Mouse (Mus musculus): Measurements from ENCODE around the gene Unc79. TPM values are rescaled to one million over a fixed set of nuclear protein-coding genes. Genes with fewer than 3 reads are reported as not detected.

Unc79 gene
- polyA plus RNA-seq, 1 experiment from 2014 or later = 1.3 TPM

- Histone ChIP-seq H3K9ac (no peak overlapping the region), H3K27me3 (no peaks in the 10 kb centered on the region), H3K27ac (replicated peaks) (no peak overlapping the region), H3K9me3 (replicated peaks) (no peaks in the 10 kb centered on the region), H3K4me1 (no peaks in the 10 kb centered on the region), H3K4me2 (replicated peaks) (no peak overlapping the region), H3K4me3 (replicated peaks) (no peak overlapping the region), H3K36me3 (no peaks in the 10 kb centered on the region)
- ATAC-seq (ENCODE audit: insufficient number of reproducible peaks, low FRiP score, low TSS enrichment, low read depth) = no peak
- 94% methylated on average over 6 of the region's 6 CpGs for WGBS
Measured at GRCm38 (mm10) chr12:103128914-103129313, 180.3 kb downstream of the Unc79 start.

DNA sequence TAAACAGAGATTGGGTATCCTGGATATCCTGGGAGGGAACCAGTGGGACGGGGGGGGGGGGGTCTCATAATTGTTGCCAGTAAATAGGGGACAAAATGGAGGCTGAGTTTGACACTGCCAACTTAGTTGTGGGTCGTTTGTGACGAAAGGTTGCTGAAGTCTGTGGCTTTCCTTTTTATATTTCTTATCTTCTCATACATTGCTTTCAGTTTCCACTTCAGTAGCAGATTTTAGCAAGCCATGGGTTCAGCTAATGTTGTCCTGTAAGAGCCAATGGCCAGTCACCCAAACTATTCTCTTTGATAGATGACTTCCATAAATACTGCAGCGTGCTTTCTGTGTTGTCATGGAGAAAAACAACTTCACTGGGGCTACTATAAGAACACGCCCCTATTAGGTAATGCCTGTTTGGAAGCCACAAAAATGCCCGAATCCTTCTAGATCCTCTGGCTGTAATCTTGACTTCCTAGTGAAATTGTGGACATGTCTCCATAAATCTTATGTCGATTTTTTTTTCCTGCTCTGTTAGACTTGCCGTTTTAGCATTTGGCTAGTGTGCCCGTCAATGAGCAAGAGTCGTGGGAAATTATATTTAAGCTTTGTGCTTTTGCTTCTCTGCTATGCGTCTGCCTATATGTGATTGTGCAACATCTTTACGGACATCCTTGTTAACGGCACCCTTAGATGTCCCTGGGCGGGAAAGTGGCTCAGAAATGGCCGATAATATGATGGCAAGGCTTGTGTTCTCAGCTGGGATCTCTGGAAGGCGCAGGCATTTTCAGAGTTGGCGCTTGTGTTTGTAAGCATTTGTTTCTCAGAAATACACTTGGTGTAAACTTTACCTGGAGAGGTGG lies 181.0 kb downstream of the Unc79 start:
- Histone ChIP-seq H3K36me3 (no peaks in the 10 kb centered on the region), H3K4me3 (replicated peaks) (no peak overlapping the region), H3K27ac (replicated peaks) (no peak overlapping the region), H3K4me1 (no peaks in the 10 kb centered on the region), H3K27me3 (no peaks in the 10 kb centered on the region), H3K9me3 (replicated peaks) (no peaks in the 10 kb centered on the region), H3K9ac (no peak overlapping the region), H3K4me2 (replicated peaks) (no peak overlapping the region)
- WGBS = 82% methylated on average over 17 of the region's 17 CpGs
- no peak for ATAC-seq (ENCODE audit: insufficient number of reproducible peaks, low FRiP score, low TSS enrichment, low read depth)

GRCm38 (mm10) chr12:103131419-103131818 lies 182.8 kb downstream of the Unc79 start:
- no peak overlapping the region for H3K4me3 ChIP-seq (replicated peaks)
- H3K4me2 ChIP-seq (replicated peaks) = no peak overlapping the region
- H3K36me3 ChIP-seq = no peaks in the 10 kb centered on the region
- H3K27ac ChIP-seq (replicated peaks) = no peak overlapping the region
- no peaks in the 10 kb centered on the region for H3K4me1 ChIP-seq
- H3K9ac ChIP-seq = no peak overlapping the region
- WGBS = 42% methylated on average over 6 of the region's 6 CpGs
- no peak for ATAC-seq (ENCODE audit: insufficient number of reproducible peaks, low FRiP score, low TSS enrichment, low read depth)
- H3K9me3 ChIP-seq (replicated peaks) = no peaks in the 10 kb centered on the region
- no peaks in the 10 kb centered on the region for H3K27me3 ChIP-seq

- WGBS = 59% methylated on average over 9 of the region's 9 CpGs
- Histone ChIP-seq H3K9me3 (replicated peaks) (no peaks in the 10 kb centered on the region), H3K4me2 (replicated peaks) (no peak overlapping the region), H3K9ac (no peak overlapping the region), H3K4me1 (no peaks in the 10 kb centered on the region), H3K27me3 (no peaks in the 10 kb centered on the region), H3K27ac (replicated peaks) (no peak overlapping the region), H3K36me3 (no peaks in the 10 kb centered on the region), H3K4me3 (replicated peaks) (no peak overlapping the region)
- ATAC-seq (ENCODE audit: insufficient number of reproducible peaks, low FRiP score, low TSS enrichment, low read depth) = no peak
Measured at GRCm38 (mm10) chr12:103142550-103143010, 193.9 kb downstream of the Unc79 start.

GRCm38 (mm10) chr12:103143798-103144565 lies 195.3 kb downstream of the Unc79 start:
- H3K9ac ChIP-seq = no peak overlapping the region
- no peaks in the 10 kb centered on the region for H3K27me3 ChIP-seq
- no peaks in the 10 kb centered on the region for H3K4me1 ChIP-seq
- no peaks in the 10 kb centered on the region for H3K9me3 ChIP-seq (replicated peaks)
- no peak overlapping the region for H3K4me2 ChIP-seq (replicated peaks)
- H3K4me3 ChIP-seq (replicated peaks) = no peak overlapping the region
- WGBS = 29% methylated on average over 9 of the region's 9 CpGs
- no peaks in the 10 kb centered on the region for H3K36me3 ChIP-seq
- ATAC-seq (ENCODE audit: insufficient number of reproducible peaks, low FRiP score, low TSS enrichment, low read depth) = no peak
- H3K27ac ChIP-seq (replicated peaks) = no peak overlapping the region

GRCm38 (mm10) chr12:103150247-103150646 lies 201.6 kb downstream of the Unc79 start:
- Histone ChIP-seq H3K9me3 (replicated peaks) (no peaks in the 10 kb centered on the region), H3K4me2 (replicated peaks) (no peak overlapping the region), H3K27ac (replicated peaks) (no peak overlapping the region), H3K4me1 (no peaks in the 10 kb centered on the region), H3K27me3 (no peaks in the 10 kb centered on the region), H3K4me3 (replicated peaks) (no peak overlapping the region), H3K36me3 (no peaks in the 10 kb centered on the region), H3K9ac (no peak overlapping the region)
- no peak for ATAC-seq (ENCODE audit: insufficient number of reproducible peaks, low FRiP score, low TSS enrichment, low read depth)
- 71% methylated on average over 2 of the region's 2 CpGs for WGBS

- no peaks in the 10 kb centered on the region for H3K4me1 ChIP-seq
- H3K4me3 ChIP-seq (replicated peaks) = no peak overlapping the region
- H3K27me3 ChIP-seq = no peaks in the 10 kb centered on the region
- H3K4me2 ChIP-seq (replicated peaks) = no peak overlapping the region
- no peak overlapping the region for H3K9ac ChIP-seq
- 59% methylated on average over 2 of the region's 2 CpGs for WGBS
- no peaks in the 10 kb centered on the region for H3K9me3 ChIP-seq (replicated peaks)
- no peak overlapping the region for H3K27ac ChIP-seq (replicated peaks)
- no peaks in the 10 kb centered on the region for H3K36me3 ChIP-seq
- ATAC-seq (ENCODE audit: insufficient number of reproducible peaks, low FRiP score, low TSS enrichment, low read depth) = no peak
Measured at GRCm38 (mm10) chr12:103154927-103155326, 206.3 kb downstream of the Unc79 start.

GRCm38 (mm10) chr12:103155406-103155805 lies 206.7 kb downstream of the Unc79 start:
- no peaks in the 10 kb centered on the region for H3K9me3 ChIP-seq (replicated peaks)
- no peak overlapping the region for H3K27ac ChIP-seq (replicated peaks)
- H3K4me3 ChIP-seq (replicated peaks) = no peak overlapping the region
- 52% methylated on average over 3 of the region's 3 CpGs for WGBS
- no peak overlapping the region for H3K4me2 ChIP-seq (replicated peaks)
- no peaks in the 10 kb centered on the region for H3K36me3 ChIP-seq
- no peak overlapping the region for H3K9ac ChIP-seq
- H3K27me3 ChIP-seq = no peaks in the 10 kb centered on the region
- no peak for ATAC-seq (ENCODE audit: insufficient number of reproducible peaks, low FRiP score, low TSS enrichment, low read depth)
- no peaks in the 10 kb centered on the region for H3K4me1 ChIP-seq

DNA sequence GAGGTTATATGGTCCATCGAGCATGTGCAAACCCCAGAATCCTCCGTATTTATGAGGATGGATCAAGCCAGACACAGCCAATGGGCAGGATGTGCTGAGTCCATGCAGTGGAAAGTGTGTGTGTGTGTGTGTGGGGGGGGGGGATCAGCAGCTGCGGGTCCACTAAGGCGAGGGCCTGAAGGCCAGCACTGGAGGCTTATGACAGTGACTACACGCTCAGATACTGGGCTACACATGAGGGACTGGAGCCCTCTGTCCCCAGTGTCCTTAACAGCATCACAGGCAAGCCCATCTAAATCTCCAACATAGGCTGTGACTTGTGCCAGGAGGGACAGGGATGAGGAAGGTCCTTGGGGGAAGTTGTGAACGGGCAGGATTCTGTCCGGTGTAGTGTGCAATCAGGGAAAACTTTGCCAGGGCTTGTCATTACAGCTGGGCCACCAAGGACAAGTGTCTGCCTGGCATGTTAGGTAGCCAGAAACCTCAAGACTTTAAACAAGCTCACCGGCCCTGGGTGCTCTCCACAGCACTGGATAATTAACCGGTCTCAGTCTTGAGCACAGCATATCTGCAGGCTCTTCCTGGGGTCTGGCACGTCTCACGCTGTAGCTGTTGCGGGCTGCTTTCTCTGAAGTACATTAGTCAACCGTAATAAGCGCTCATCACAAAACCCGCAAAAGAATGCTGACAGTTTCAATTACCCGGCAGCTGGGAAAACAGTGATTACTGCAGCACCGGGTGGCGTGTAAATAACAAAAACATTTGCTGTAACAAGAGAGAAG lies 208.7 kb downstream of the Unc79 start:
- Histone ChIP-seq H3K4me3 (replicated peaks) (no peak overlapping the region), H3K9me3 (replicated peaks) (no peaks in the 10 kb centered on the region), H3K4me1 (no peaks in the 10 kb centered on the region), H3K9ac (no peak overlapping the region), H3K27ac (replicated peaks) (no peak overlapping the region), H3K4me2 (replicated peaks) (no peak overlapping the region), H3K36me3 (no peaks in the 10 kb centered on the region), H3K27me3 (no peaks in the 10 kb centered on the region)
- WGBS = 47% methylated on average over 18 of the region's 18 CpGs
- ATAC-seq (ENCODE audit: insufficient number of reproducible peaks, low FRiP score, low TSS enrichment, low read depth) = no peak

GRCm38 (mm10) chr12:103159016-103159415 lies 210.4 kb downstream of the Unc79 start:
- Histone ChIP-seq H3K27me3 (no peaks in the 10 kb centered on the region), H3K4me2 (replicated peaks) (no peak overlapping the region), H3K9me3 (replicated peaks) (no peaks in the 10 kb centered on the region), H3K27ac (replicated peaks) (no peak overlapping the region), H3K4me1 (no peaks in the 10 kb centered on the region), H3K36me3 (no peaks in the 10 kb centered on the region), H3K9ac (no peak overlapping the region), H3K4me3 (replicated peaks) (no peak overlapping the region)
- 53% methylated on average over 8 of the region's 8 CpGs for WGBS
- no peak for ATAC-seq (ENCODE audit: insufficient number of reproducible peaks, low FRiP score, low TSS enrichment, low read depth)

DNA sequence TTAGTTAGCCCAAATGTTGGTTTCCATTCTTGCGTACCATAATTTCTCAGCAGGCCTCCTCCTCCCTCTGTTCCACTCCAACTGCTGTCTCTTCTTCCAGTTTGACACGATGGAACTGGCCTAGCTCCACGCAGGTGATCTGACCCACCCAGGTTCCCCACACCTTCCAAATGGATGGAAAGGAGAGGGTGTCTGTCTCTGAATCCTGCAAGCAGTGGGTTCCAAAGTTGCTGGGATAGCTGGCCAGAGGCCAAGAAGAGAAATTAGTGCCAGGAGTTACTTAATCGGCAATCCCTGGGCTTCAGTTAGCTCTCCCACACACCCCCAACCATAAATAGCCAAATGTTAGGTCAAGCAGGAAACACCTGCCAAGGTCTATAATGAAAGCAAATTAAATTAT lies 212.1 kb downstream of the Unc79 start:
- no peak overlapping the region for H3K4me3 ChIP-seq (replicated peaks)
- no peak overlapping the region for H3K27ac ChIP-seq (replicated peaks)
- WGBS = 79% methylated on average over 4 of the region's 4 CpGs
- no peak overlapping the region for H3K9ac ChIP-seq
- ATAC-seq (ENCODE audit: insufficient number of reproducible peaks, low FRiP score, low TSS enrichment, low read depth) = no peak
- H3K4me2 ChIP-seq (replicated peaks) = no peak overlapping the region
- no peaks in the 10 kb centered on the region for H3K36me3 ChIP-seq
- no peaks in the 10 kb centered on the region for H3K9me3 ChIP-seq (replicated peaks)
- H3K27me3 ChIP-seq = no peaks in the 10 kb centered on the region
- H3K4me1 ChIP-seq = no peaks in the 10 kb centered on the region
